Mouse (Mus musculus) ES-Bruce4 (cell line): ENCODE results near the gene Gstm2. TPM values are rescaled to one million over a fixed set of nuclear protein-coding genes. Genes with fewer than 3 reads are reported as not detected.
"Not testable (repeated sequence)": the region's sequence is repeated elsewhere in the genome, so short reads cannot be mapped to it uniquely, and the experiment has no call there.

Source experiments
- H3K27ac ChIP-seq: 2 replicates; pipeline ENCODE4 v1.5.1; 2012; ENCODE audit warnings: low read length, inconsistent platforms; ENCODE audit not compliant: insufficient read depth
- H3K27me3 ChIP-seq: 2 replicates; pipeline ENCODE4 v1.6.1; 2012; ENCODE audit warnings: mild to moderate bottlenecking, low read length, inconsistent platforms; ENCODE audit not compliant: control insufficient read depth, poor library complexity, insufficient read depth, severe bottlenecking
- H3K36me3 ChIP-seq: 2 replicates; pipeline ENCODE4 v1.6.1; 2012; ENCODE audit warnings: inconsistent platforms, mild to moderate bottlenecking, low read length, moderate library complexity; ENCODE audit not compliant: control insufficient read depth, poor library complexity, insufficient read depth, severe bottlenecking
- H3K4me1 ChIP-seq: one replicate; pipeline ENCODE4 v1.8.1; 2011; ENCODE audit warnings: low read length; ENCODE audit not compliant: control insufficient read depth, insufficient read depth
- H3K4me3 ChIP-seq: 2 replicates; pipeline ENCODE4 v1.5.1; 2011; ENCODE audit warnings: low read depth, mild to moderate bottlenecking, low read length
- H3K9ac ChIP-seq: 2 replicates; pipeline ENCODE4 v1.6.1; 2012; ENCODE audit warnings: low read depth, mild to moderate bottlenecking, inconsistent platforms; ENCODE audit not compliant: poor library complexity, severe bottlenecking
- H3K9me3 ChIP-seq: replicated peaks from 2 replicates; pipeline ENCODE4 v1.6.1; 2012; ENCODE audit warnings: mild to moderate bottlenecking, low read length, inconsistent platforms; ENCODE audit not compliant: control insufficient read depth, poor library complexity, insufficient read depth, severe bottlenecking
- CTCF ChIP-seq: IDR thresholded peaks from one replicate; pipeline ENCODE4 v1.8.1; 2011; ENCODE audit warnings: low read depth, low read length
- EP300 ChIP-seq: IDR thresholded peaks from 2 replicates; pipeline ENCODE4 v1.6.1; 2011; ENCODE audit warnings: low read depth, low read length; ENCODE audit not compliant: insufficient read depth
- POLR2A ChIP-seq: IDR thresholded peaks from one replicate; pipeline ENCODE4 v1.8.1; 2011; ENCODE audit warnings: low read length; ENCODE audit not compliant: insufficient read depth
- polyA plus RNA-seq: library from polyadenylated mRNA; stranded (reverse); fragments of >200 nt; gene quantifications from 2 replicates; pipeline ENCODE4 v1.2.4, GENCODE M21; 2011; ENCODE audit warnings: low read depth; ENCODE audit not compliant: missing spikeins, insufficient read depth, insufficient read length

Gstm2 gene
- polyA plus RNA-seq, 1 experiment: 74.8 TPM

DNA sequence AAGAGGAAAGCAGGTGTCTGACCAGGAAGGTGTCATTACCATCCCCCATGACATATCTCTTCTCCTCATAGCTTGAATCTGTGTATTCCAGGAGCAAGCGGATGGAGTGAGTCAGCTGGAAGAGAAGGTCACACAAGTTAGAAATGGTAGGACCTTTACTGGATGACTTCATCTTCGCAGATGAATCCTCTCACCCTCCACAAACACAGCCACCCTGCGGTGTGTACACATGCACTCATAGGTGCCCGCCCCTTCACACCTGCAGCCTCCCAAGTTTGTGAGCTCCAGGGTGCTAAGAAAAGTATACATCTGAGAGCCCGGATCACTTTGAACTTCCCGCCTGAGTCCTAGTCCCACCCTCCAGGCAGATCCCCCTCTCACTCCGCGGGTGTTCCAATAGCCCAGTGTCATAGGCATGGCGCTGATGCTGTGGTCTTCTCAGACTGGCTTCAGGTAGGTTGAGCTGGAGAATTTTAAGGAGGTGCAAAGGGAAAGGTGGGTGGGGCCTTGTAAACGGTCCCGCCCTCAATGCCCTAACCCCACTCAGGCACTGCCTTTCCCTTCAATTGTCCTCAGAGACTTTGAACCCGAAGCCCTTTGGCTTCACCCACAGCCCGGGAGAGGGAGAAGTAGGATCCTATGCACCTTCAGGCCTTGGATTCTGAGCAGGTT, 17.4 kb downstream of the Gstm2 start, which contains the start of gene Gstm3:
Gene Gstm3, minus strand, starts transcription at position 560 of the 672 bp plus-strand sequence.
- no peak within 1 kb of the TSS for H3K27ac ChIP-seq
- H3K36me3 ChIP-seq: no peaks in the 10 kb centered on the region
- no peaks in the 10 kb centered on the region for H3K9me3 ChIP-seq
- H3K9ac ChIP-seq: no peak within 1 kb of the TSS
- no peaks in the 10 kb centered on the region for H3K27me3 ChIP-seq
- H3K4me3 ChIP-seq: peak within 1 kb of the TSS; percentile 18; the same call in 1 of the 2 replicates
- peaks cover 18% of the 10 kb centered on the region for H3K4me1 ChIP-seq
- TF ChIP-seq EP300: no peak
- TF ChIP-seq POLR2A: no peak
- no peak for TF ChIP-seq CTCF

DNA sequence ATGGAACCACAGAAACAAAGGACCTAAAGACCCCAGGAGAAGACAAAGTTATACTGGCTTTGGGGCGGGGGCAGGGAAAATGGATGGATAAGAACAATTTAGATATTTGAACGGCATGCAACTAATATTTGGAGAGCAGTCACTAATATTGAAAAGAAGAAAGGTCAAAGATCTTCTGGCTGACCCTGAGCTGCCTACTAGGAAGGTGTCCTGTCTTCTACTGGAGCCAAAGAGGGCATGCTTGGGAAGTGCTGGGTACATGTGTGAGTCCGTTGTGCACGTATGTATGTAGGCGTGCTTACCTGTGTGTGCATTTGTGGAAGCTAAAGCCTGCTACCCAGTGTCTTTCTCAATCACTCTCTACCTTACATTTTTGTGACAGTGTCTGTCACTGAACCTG, 19.6 kb downstream of the Gstm2 start:
- Histone ChIP-seq H3K36me3 (no peaks in the 10 kb centered on the region), H3K4me1 (peaks cover 19% of the 10 kb centered on the region), H3K4me3 (no peak overlapping the region), H3K27me3 (no peaks in the 10 kb centered on the region), H3K9me3 (no peaks in the 10 kb centered on the region), H3K27ac (no peak overlapping the region), H3K9ac (no peak overlapping the region)
- TF ChIP-seq EP300: no peak
- TF ChIP-seq POLR2A: no peak
- no peak for TF ChIP-seq CTCF

DNA sequence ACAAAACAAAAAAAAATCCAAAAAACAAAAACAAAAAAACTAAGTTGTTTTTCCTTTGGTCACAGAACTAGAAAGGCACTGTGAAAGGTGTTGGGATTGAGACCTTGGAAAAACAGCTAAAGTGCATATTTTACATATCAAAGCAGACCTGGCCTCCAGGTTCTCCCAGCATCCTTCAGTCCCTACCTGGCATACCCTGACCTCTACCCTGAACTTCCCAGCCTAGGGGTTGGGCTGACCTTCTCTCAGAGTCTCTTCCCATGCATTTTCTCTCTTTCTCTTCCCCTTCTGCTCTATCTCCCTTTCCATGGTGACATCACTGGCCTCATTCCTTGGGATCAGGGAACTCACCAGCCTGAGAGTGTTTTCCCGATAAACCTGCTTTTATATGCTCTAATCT, 20.7 kb downstream of the Gstm2 start:
- no peak overlapping the region for H3K4me3 ChIP-seq
- H3K9me3 ChIP-seq: no peaks in the 10 kb centered on the region
- no peaks in the 10 kb centered on the region for H3K27me3 ChIP-seq
- no peak for TF ChIP-seq CTCF
- peak; percentile 94 for TF ChIP-seq EP300
- peak overlapping the region; percentile 83 for H3K27ac ChIP-seq
- peak overlapping the region; percentile 1; the same call in 1 of the 2 replicates for H3K9ac ChIP-seq
- H3K36me3 ChIP-seq: no peaks in the 10 kb centered on the region
- H3K4me1 ChIP-seq: peaks cover 19% of the 10 kb centered on the region

DNA sequence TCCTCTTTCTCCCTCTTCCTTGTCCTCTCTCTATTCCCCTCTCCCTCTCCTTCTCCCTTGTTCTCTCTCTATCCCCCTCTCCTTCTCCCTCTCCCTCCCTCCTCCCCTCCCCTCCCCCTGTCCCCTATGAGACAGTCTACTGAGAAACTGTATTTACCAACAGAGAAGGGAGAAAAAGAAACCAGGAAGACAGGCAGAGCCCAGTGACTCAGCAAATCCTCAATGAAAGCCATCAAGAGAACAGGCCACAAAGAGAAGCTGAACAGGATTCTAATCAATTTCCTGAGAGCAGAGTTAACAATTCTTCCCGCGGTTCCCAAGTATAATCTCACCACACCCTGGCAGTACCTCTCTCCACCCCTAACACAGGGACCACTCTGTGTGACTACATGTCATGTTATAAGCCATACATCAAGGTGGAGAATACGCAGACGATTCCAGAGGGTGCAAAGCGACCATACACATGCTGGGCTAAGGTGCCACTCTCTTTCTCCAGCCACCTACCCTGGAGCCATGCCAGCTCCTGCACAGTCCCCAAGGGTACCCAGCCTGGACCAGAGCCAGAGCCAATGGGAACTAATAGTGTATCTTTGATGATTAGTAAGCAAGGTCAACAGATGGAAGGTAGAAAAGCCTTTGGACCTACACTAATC, 21.5 kb downstream of the Gstm2 start:
- no peaks in the 10 kb centered on the region for H3K36me3 ChIP-seq
- peaks cover 19% of the 10 kb centered on the region for H3K4me1 ChIP-seq
- H3K4me3 ChIP-seq: no peak overlapping the region
- TF ChIP-seq CTCF: no peak
- TF ChIP-seq EP300: 0 out of 2 replicates have a peak, but pooled peaks have one; percentile 13
- TF ChIP-seq POLR2A: no peak
- no peaks in the 10 kb centered on the region for H3K27me3 ChIP-seq
- no peaks in the 10 kb centered on the region for H3K9me3 ChIP-seq
- H3K27ac ChIP-seq: peak overlapping the region; percentile 79
- peak overlapping the region; percentile 1 for H3K9ac ChIP-seq

DNA sequence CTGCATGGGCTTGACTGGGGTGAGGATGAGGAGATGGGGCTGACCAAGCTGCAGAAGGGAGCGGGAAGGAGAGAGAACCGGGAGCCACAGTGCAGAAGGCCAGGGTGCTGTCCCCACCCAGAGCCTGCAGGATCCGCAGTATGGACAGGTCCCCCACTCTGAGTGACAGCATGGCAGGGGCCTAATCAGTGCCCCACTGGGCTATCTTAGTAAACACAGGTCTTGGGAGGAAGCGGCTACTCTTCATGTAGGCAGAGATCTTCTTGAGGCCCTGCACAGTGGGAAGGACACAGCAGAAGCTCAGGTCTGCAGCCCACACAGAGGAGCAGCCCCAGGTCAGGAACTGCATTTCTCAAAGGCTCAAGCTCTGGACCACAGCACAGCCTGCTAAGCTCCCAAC, 22.2 kb downstream of the Gstm2 start:
- peak overlapping the region; percentile 79 for H3K27ac ChIP-seq
- TF ChIP-seq POLR2A: no peak
- no peak for TF ChIP-seq EP300
- TF ChIP-seq CTCF: no peak
- H3K9me3 ChIP-seq: no peaks in the 10 kb centered on the region
- H3K4me3 ChIP-seq: no peak overlapping the region
- H3K4me1 ChIP-seq: peaks cover 19% of the 10 kb centered on the region
- H3K27me3 ChIP-seq: no peaks in the 10 kb centered on the region
- no peaks in the 10 kb centered on the region for H3K36me3 ChIP-seq
- H3K9ac ChIP-seq: peak overlapping the region; percentile 1

DNA sequence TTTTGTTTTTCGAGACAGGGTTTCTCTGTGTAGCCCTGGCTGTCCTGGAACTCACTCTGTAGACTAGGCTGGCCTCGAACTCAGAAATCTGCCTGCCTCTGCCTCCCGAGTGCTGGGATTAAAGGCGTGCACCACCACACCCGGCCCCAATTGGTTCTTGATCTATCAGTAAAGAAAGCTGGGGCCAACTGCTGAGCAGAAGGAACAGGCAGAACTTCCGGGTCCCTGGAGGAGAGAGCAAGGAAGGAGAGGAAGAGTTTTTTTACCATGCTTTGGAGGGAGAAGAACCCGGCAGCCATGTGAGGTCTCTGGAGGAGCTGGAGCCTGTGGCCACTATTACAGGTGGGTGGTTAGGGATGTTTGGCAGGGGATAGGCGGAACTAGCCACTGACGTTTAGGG, 31.0 kb downstream of the Gstm2 start:
- H3K27me3 ChIP-seq, H3K27ac ChIP-seq, H3K36me3 ChIP-seq, H3K9me3 ChIP-seq, H3K4me1 ChIP-seq: not testable (repeated sequence)
- Histone ChIP-seq H3K4me3 (peak overlapping the region; percentile 56), H3K9ac (peak overlapping the region; percentile 41)
